Mouse (Mus musculus): Measurements from ENCODE around the gene Pde4b.

GRCm38 (mm10) chr4:102617774-102618173 lies 530.4 kb downstream of the Pde4b start:
- TF ChIP-seq CTCF (IDR thresholded peaks at IDR 0.05; ENCODE audit: low read depth, low read length) (no peak), EP300 (IDR thresholded peaks at IDR 0.05; ENCODE audit: insufficient read depth, low read depth, low read length) (no peak)

All from ES-Bruce4 (cell line).